Mouse (Mus musculus) neural tube, embryonic 15.5 days (tissue): ENCODE measurements around the gene Sp140. TPM values are rescaled to one million over a fixed set of nuclear protein-coding genes. Genes with fewer than 3 reads are reported as not detected.
"Not testable (repeated sequence)": the region's sequence is repeated elsewhere in the genome, so short reads cannot be mapped to it uniquely, and the experiment has no call there.

Experiments used
- ATAC-seq: fragments of 200-750 bp; cut with Nextera tagmentation; 2 replicates; pipeline ENCODE4 v1.8.0; 2017; ENCODE audit warnings: mild to moderate bottlenecking, moderate TSS enrichment, moderate library complexity; ENCODE audit not compliant: low FRiP score
- H3K27ac ChIP-seq: fragments of 300-500 bp; sonication (generic); replicated peaks from 2 replicates; pipeline ENCODE4 v1.5.1; 2015; ENCODE audit warnings: mild to moderate bottlenecking, inconsistent platforms
- H3K27me3 ChIP-seq: fragments of 300-500 bp; sonication (generic); replicated peaks from 2 replicates; pipeline ENCODE4 v1.6.1; 2015; ENCODE audit warnings: inconsistent platforms
- H3K36me3 ChIP-seq: fragments of 300-500 bp; sonication (generic); 2 replicates; pipeline ENCODE4 v1.6.1; 2015; ENCODE audit warnings: inconsistent platforms
- H3K4me1 ChIP-seq: fragments of 300-500 bp; sonication (generic); 2 replicates; pipeline ENCODE4 v1.6.1; 2015; ENCODE audit warnings: inconsistent platforms
- H3K4me2 ChIP-seq: fragments of 300-500 bp; sonication (generic); 2 replicates; pipeline ENCODE4 v1.6.1; 2015; ENCODE audit warnings: inconsistent platforms, mild to moderate bottlenecking, moderate library complexity
- H3K4me3 ChIP-seq: fragments of 300-500 bp; sonication (generic); replicated peaks from 2 replicates; pipeline ENCODE4 v1.5.1; 2015; ENCODE audit warnings: mild to moderate bottlenecking, inconsistent platforms
- H3K9ac ChIP-seq: fragments of 300-500 bp; sonication (generic); replicated peaks from 2 replicates; pipeline ENCODE4 v1.6.1; 2015; ENCODE audit warnings: mild to moderate bottlenecking, inconsistent platforms
- H3K9me3 ChIP-seq: fragments of 300-500 bp; sonication (generic); replicated peaks from 2 replicates; pipeline ENCODE4 v1.6.1; 2016; ENCODE audit warnings: inconsistent platforms
- WGBS: fragments of 180-500 bp; shearing (Covaris S2); methylation state at CpG from one replicate; pipeline ENCODE4 v1.1.7; 2015; ENCODE audit warnings: mixed read lengths; 5-methylcytosine and 5-hydroxymethylcytosine counted together
- polyA plus RNA-seq: library from polyadenylated mRNA; unstranded; fragments of >200 nt; fragmentation: Nextera tagmentation; extraction: Ambion mirVana; gene quantifications from 2 replicates; pipeline ENCODE4 v1.2.1, GENCODE M21; 2015

The Sp140 gene
- 0.44 and 2.5 TPM in 2 replicates for polyA plus RNA-seq

GRCm38 (mm10) chr1:85600078-85600477 lies at the start of gene Sp140:
Sp140 (plus strand) TSS chr1:85600378.
- no CpG with 5 or more reads among the region's 5 CpGs for WGBS
- H3K9me3 ChIP-seq, H3K4me1 ChIP-seq, H3K4me3 ChIP-seq, ATAC-seq, H3K27ac ChIP-seq, H3K9ac ChIP-seq, H3K4me2 ChIP-seq, H3K36me3 ChIP-seq, H3K27me3 ChIP-seq: not testable (repeated sequence)

GRCm38 (mm10) chr1:85555261-85555660 lies 44.9 kb upstream of the Sp140 start:
- 86% methylated on average over 4 of the region's 4 CpGs for WGBS
- not testable (repeated sequence) for H3K4me2 ChIP-seq, ATAC-seq, H3K27me3 ChIP-seq, H3K4me3 ChIP-seq, H3K27ac ChIP-seq, H3K36me3 ChIP-seq, H3K9ac ChIP-seq, H3K9me3 ChIP-seq, H3K4me1 ChIP-seq

GRCm38 (mm10) chr1:85573554-85573953 lies 26.6 kb upstream of the Sp140 start:
- ATAC-seq, H3K27ac ChIP-seq, H3K9ac ChIP-seq, H3K4me3 ChIP-seq, H3K9me3 ChIP-seq, H3K27me3 ChIP-seq, H3K4me2 ChIP-seq, H3K36me3 ChIP-seq, H3K4me1 ChIP-seq: not testable (repeated sequence)
- WGBS, result 74% methylated on average over 4 of the region's 4 CpGs

GRCm38 (mm10) chr1:85575376-85575775 lies 24.8 kb upstream of the Sp140 start, which contains the start of gene G530012D18Rik:
G530012D18Rik (plus strand) TSS chr1:85575676.
- H3K36me3 ChIP-seq, H3K4me1 ChIP-seq, H3K27ac ChIP-seq, H3K27me3 ChIP-seq, H3K9ac ChIP-seq, ATAC-seq, H3K4me3 ChIP-seq, H3K9me3 ChIP-seq, H3K4me2 ChIP-seq: not testable (repeated sequence)
- 94% methylated on average over 2 of the region's 3 CpGs for WGBS

GRCm38 (mm10) chr1:85578372-85579010 lies 21.7 kb upstream of the Sp140 start:
- not testable (repeated sequence) for ATAC-seq

GRCm38 (mm10) chr1:85579199-85580147 lies 20.7 kb upstream of the Sp140 start:
- H3K9me3 ChIP-seq, H3K9ac ChIP-seq, ATAC-seq, H3K27me3 ChIP-seq, H3K36me3 ChIP-seq, H3K4me1 ChIP-seq, H3K27ac ChIP-seq, H3K4me3 ChIP-seq, H3K4me2 ChIP-seq: not testable (repeated sequence)
- WGBS, result 81% methylated on average over 6 of the region's 7 CpGs

More at GRCm38 (mm10) chr1:85578372-85579010, 21.7 kb upstream of the Sp140 start:
- H3K36me3 ChIP-seq, H3K9me3 ChIP-seq, H3K4me2 ChIP-seq, H3K4me3 ChIP-seq, H3K27me3 ChIP-seq, H3K27ac ChIP-seq, H3K4me1 ChIP-seq, H3K9ac ChIP-seq: not testable (repeated sequence)
- WGBS, result 70% methylated on average over 3 of the region's 3 CpGs

GRCm38 (mm10) chr1:85580148-85580534 lies 20.0 kb upstream of the Sp140 start:
- H3K36me3 ChIP-seq, H3K4me2 ChIP-seq, ATAC-seq, H3K27me3 ChIP-seq, H3K4me3 ChIP-seq, H3K4me1 ChIP-seq, H3K27ac ChIP-seq, H3K9me3 ChIP-seq, H3K9ac ChIP-seq: not testable (repeated sequence)
- WGBS, result 72% methylated on average over 3 of the region's 4 CpGs

GRCm38 (mm10) chr1:85580578-85580977 lies 19.6 kb upstream of the Sp140 start:
- not testable (repeated sequence) for H3K9me3 ChIP-seq, H3K36me3 ChIP-seq, H3K27me3 ChIP-seq, H3K4me3 ChIP-seq, H3K27ac ChIP-seq, H3K4me2 ChIP-seq, H3K9ac ChIP-seq, ATAC-seq, H3K4me1 ChIP-seq
- 65% methylated on average over 3 of the region's 3 CpGs for WGBS

GRCm38 (mm10) chr1:85581518-85581917 lies 18.7 kb upstream of the Sp140 start:
- H3K36me3 ChIP-seq, ATAC-seq, H3K4me3 ChIP-seq, H3K4me1 ChIP-seq, H3K9me3 ChIP-seq, H3K4me2 ChIP-seq, H3K9ac ChIP-seq, H3K27me3 ChIP-seq, H3K27ac ChIP-seq: not testable (repeated sequence)
- WGBS, result 32% methylated on average over 5 of the region's 5 CpGs

GRCm38 (mm10) chr1:85588697-85589096 lies 11.5 kb upstream of the Sp140 start:
- not testable (repeated sequence) for H3K9me3 ChIP-seq, H3K4me2 ChIP-seq, H3K27me3 ChIP-seq, ATAC-seq, H3K4me1 ChIP-seq, H3K27ac ChIP-seq, H3K36me3 ChIP-seq, H3K4me3 ChIP-seq, H3K9ac ChIP-seq
- WGBS, result 78% methylated on average over 1 of the region's 2 CpGs

- ATAC-seq, H3K4me2 ChIP-seq, H3K36me3 ChIP-seq, H3K27me3 ChIP-seq, H3K9ac ChIP-seq, H3K27ac ChIP-seq, H3K4me1 ChIP-seq, H3K4me3 ChIP-seq, H3K9me3 ChIP-seq: not testable (repeated sequence)
- 85% methylated on average over 8 of the region's 8 CpGs for WGBS
These were observed 7.7 kb upstream of the Sp140 start for GRCm38 (mm10) chr1:85592526-85592925.
